Mouse (Mus musculus) hindbrain, embryonic 14.5 days (tissue): ENCODE data around the gene Cdc42ep4. TPM values are rescaled to one million over a fixed set of nuclear protein-coding genes. Genes with fewer than 3 reads are reported as not detected.

ENCODE experiments used
- ATAC-seq: fragments of 200-750 bp; cut with Nextera tagmentation; 2 replicates; pipeline ENCODE4 v1.8.0; 2017; ENCODE audit warnings: moderate number of reproducible peaks, mild to moderate bottlenecking, moderate TSS enrichment, moderate library complexity; ENCODE audit not compliant: low FRiP score
- DNase-seq: peaks from one replicate; pipeline ENCODE4 v3.0.0-alpha.2; 2015; ENCODE audit warnings: low spot score
- H3K27ac ChIP-seq: fragments of 300-500 bp; sonication (generic); 2 replicates; pipeline ENCODE4 v1.5.1; 2014; ENCODE audit warnings: mild to moderate bottlenecking, moderate library complexity
- H3K27me3 ChIP-seq: fragments of 300-500 bp; sonication (generic); 2 replicates; pipeline ENCODE4 v1.6.1; 2014; ENCODE audit warnings: mild to moderate bottlenecking, low read length, mixed read lengths; ENCODE audit not compliant: control insufficient read depth, insufficient read depth
- H3K36me3 ChIP-seq: fragments of 300-500 bp; sonication (generic); replicated peaks from 2 replicates; pipeline ENCODE4 v1.6.1; 2014; ENCODE audit not compliant: control insufficient read depth, insufficient read depth
- H3K4me1 ChIP-seq: fragments of 300-500 bp; sonication (generic); replicated peaks from 2 replicates; pipeline ENCODE4 v1.6.1; 2014; ENCODE audit warnings: antibody characterized with exemption, low read length, mixed read lengths; ENCODE audit not compliant: control insufficient read depth, insufficient read depth
- H3K4me2 ChIP-seq: fragments of 300-500 bp; sonication (generic); replicated peaks from 2 replicates; pipeline ENCODE4 v1.6.1; 2014; ENCODE audit warnings: mild to moderate bottlenecking, moderate library complexity
- H3K4me3 ChIP-seq: fragments of 300-500 bp; sonication (generic); replicated peaks from 2 replicates; pipeline ENCODE4 v1.5.1; 2014; ENCODE audit warnings: mild to moderate bottlenecking, low read length
- H3K9ac ChIP-seq: fragments of 300-500 bp; sonication (generic); 2 replicates; pipeline ENCODE4 v1.6.1; 2014
- H3K9me3 ChIP-seq: fragments of 300-500 bp; sonication (generic); 2 replicates; pipeline ENCODE4 v1.6.1; 2016; ENCODE audit warnings: low read length; ENCODE audit not compliant: control insufficient read depth
- WGBS: fragments of 180-500 bp; shearing (Covaris S2); extraction: QIAGEN DNeasy Blood & Tissue Kit; methylation state at CpG from one replicate; pipeline ENCODE4 v1.1.7; 2014; 5-methylcytosine and 5-hydroxymethylcytosine counted together
- polyA plus RNA-seq: library from polyadenylated mRNA; unstranded; fragments of >200 nt; fragmentation: Nextera tagmentation; extraction: Ambion mirVana; gene quantifications from 2 replicates; pipeline ENCODE4 v1.2.1, GENCODE M21; 2014

Gene Cdc42ep4
- polyA plus RNA-seq, 1 experiment from 2014 or later, result 42.0 TPM

- H3K4me3 ChIP-seq, result no peak overlapping the region
- H3K9ac ChIP-seq, result no peak overlapping the region
- no peak overlapping the region for H3K27ac ChIP-seq
- H3K4me1 ChIP-seq, result peaks cover 28% of the 10 kb centered on the region
- no peaks in the 10 kb centered on the region for H3K9me3 ChIP-seq
- no peaks in the 10 kb centered on the region for H3K27me3 ChIP-seq
- ATAC-seq (no peak), DNase-seq (no peak)
- WGBS, result 93% methylated on average over 10 of the region's 10 CpGs
- no peaks in the 10 kb centered on the region for H3K36me3 ChIP-seq
- H3K4me2 ChIP-seq, result no peak overlapping the region
These were observed 1.2 kb upstream of the Cdc42ep4 start for GRCm38 (mm10) chr11:113752685-113753430.

GRCm38 (mm10) chr11:113752158-113752661 is 529 bp upstream of the Cdc42ep4 start:
- Histone ChIP-seq H3K9ac (peak overlapping the region; percentile 93; the same call in 1 of the 2 replicates), H3K4me3 (peak overlapping the region; percentile 90), H3K4me2 (peak overlapping the region; percentile 77), H3K9me3 (no peaks in the 10 kb centered on the region), H3K27me3 (no peaks in the 10 kb centered on the region), H3K27ac (peak overlapping the region; percentile 94), H3K4me1 (peaks cover 34% of the 10 kb centered on the region), H3K36me3 (no peaks in the 10 kb centered on the region)
- ATAC-seq, result peak; percentile 2; the same call in 1 of the 2 replicates
- DNase-seq, result no peak
- 30% methylated on average over 15 of the region's 15 CpGs for WGBS

- peaks cover 38% of the 10 kb centered on the region for H3K4me1 ChIP-seq
- peak overlapping the region; percentile 90 for H3K4me3 ChIP-seq
- peak overlapping the region; percentile 77 for H3K4me2 ChIP-seq
- H3K27ac ChIP-seq, result peak overlapping the region; percentile 94
- ATAC-seq (peak; percentile 41), DNase-seq (peak; percentile 61)
- WGBS, result under 1% methylated on average over 67 of the region's 67 CpGs
- H3K27me3 ChIP-seq, result no peaks in the 10 kb centered on the region
- peak overlapping the region; percentile 93 for H3K9ac ChIP-seq
- H3K36me3 ChIP-seq, result no peaks in the 10 kb centered on the region
- no peaks in the 10 kb centered on the region for H3K9me3 ChIP-seq
These were observed 854 bp downstream of the Cdc42ep4 start for GRCm38 (mm10) chr11:113750571-113751483.

GRCm38 (mm10) chr11:113749749-113750351 is 1.8 kb downstream of the Cdc42ep4 start:
- ATAC-seq, result peak; percentile 44; the same call in 1 of the 2 replicates
- H3K27ac ChIP-seq, result peak overlapping the region; percentile 94
- peaks cover 38% of the 10 kb centered on the region for H3K4me1 ChIP-seq
- H3K9ac ChIP-seq, result peak overlapping the region; percentile 93
- H3K27me3 ChIP-seq, result no peaks in the 10 kb centered on the region
- peak overlapping the region; percentile 77 for H3K4me2 ChIP-seq
- peak; percentile 38 for DNase-seq
- H3K9me3 ChIP-seq, result no peaks in the 10 kb centered on the region
- 4% methylated on average over 9 of the region's 9 CpGs for WGBS
- H3K4me3 ChIP-seq, result peak overlapping the region; percentile 90
- no peaks in the 10 kb centered on the region for H3K36me3 ChIP-seq

DNA sequence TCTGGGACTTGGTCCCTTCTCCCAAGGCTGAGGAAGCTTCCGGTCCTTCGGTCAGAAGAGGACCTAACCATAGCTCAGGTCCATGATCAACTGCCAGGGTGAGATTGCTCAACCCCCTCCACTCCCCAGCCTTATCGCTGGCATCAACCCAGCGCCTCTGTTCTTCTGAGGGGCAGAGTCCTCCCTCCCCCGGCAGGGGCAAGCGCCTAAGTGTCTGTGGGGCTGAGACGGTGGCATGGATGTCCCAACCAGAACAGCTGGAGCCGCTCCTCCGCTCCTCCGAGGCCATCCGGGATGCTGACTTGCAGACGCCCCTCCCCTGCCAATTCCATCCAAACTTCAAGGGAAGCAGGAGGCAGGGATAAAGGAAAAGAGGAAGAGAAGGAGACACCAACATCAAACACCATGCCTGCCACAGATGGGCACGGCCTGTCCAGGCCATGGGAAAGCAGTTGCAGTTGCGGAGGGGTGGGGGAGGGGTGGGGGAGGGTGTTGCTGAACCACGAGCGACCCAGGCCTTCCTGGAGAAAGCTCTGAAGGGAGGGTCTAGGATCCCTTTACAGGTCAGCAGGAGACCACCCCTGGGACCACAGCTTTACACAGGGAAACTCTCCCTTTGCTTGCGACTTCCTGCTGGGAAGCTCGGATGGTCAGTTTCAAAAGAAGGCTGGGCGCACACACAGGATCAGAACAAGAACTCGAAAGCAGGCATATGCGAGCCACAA is 2.7 kb downstream of the Cdc42ep4 start:
- Histone ChIP-seq H3K27me3 (no peaks in the 10 kb centered on the region), H3K4me1 (peaks cover 38% of the 10 kb centered on the region), H3K36me3 (no peaks in the 10 kb centered on the region; the same call in 1 of the 2 replicates), H3K4me2 (peak overlapping the region; percentile 77), H3K9ac (peak overlapping the region; percentile 93), H3K9me3 (no peaks in the 10 kb centered on the region), H3K27ac (no peak overlapping the region), H3K4me3 (peak overlapping the region; percentile 90)
- ATAC-seq (no peak), DNase-seq (no peak)
- WGBS, result 10% methylated on average over 21 of the region's 21 CpGs

- no peaks in the 10 kb centered on the region for H3K9me3 ChIP-seq
- no peak for ATAC-seq
- H3K4me1 ChIP-seq, result peaks cover 38% of the 10 kb centered on the region
- no peaks in the 10 kb centered on the region for H3K27me3 ChIP-seq
- WGBS, result 84% methylated on average over 11 of the region's 11 CpGs
- H3K27ac ChIP-seq, result no peak overlapping the region
- H3K4me3 ChIP-seq, result no peak overlapping the region
- peak overlapping the region; percentile 77 for H3K4me2 ChIP-seq
- no peak for DNase-seq
- H3K9ac ChIP-seq, result no peak overlapping the region
- peaks cover 5% of the 10 kb centered on the region; the same call in 1 of the 2 replicates for H3K36me3 ChIP-seq
These were observed 3.8 kb downstream of the Cdc42ep4 start for GRCm38 (mm10) chr11:113747725-113748380.

DNA sequence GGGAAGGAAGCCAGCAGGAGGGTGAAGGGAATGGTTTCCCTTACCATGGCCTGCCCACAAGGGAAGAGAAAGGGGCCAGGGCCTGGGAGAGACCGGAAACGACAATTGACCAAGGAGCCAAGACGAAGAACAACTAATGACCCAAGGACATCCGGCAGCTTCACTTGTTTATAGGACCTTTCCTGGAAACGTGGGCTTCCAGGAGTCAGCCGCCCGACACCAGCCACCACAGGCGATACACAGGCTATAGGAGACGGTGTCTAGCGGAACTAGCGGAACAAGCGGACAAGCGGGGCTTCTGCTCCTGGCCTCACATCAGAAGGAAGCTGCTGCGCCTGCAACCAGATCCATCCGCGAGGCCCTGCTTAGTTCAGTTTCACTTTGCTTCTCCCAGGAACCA is 4.6 kb downstream of the Cdc42ep4 start:
- peak overlapping the region; percentile 11; the same call in 1 of the 2 replicates for H3K4me2 ChIP-seq
- peaks cover 37% of the 10 kb centered on the region for H3K4me1 ChIP-seq
- H3K36me3 ChIP-seq, result peaks cover 5% of the 10 kb centered on the region; the same call in 1 of the 2 replicates
- DNase-seq, result no peak
- no peak overlapping the region for H3K9ac ChIP-seq
- no peaks in the 10 kb centered on the region for H3K27me3 ChIP-seq
- no peak overlapping the region for H3K27ac ChIP-seq
- H3K4me3 ChIP-seq, result no peak overlapping the region
- 82% methylated on average over 16 of the region's 16 CpGs for WGBS
- H3K9me3 ChIP-seq, result no peaks in the 10 kb centered on the region
- no peak for ATAC-seq

- DNase-seq, result no peak
- Histone ChIP-seq H3K9me3 (no peaks in the 10 kb centered on the region), H3K9ac (no peak overlapping the region), H3K4me3 (no peak overlapping the region), H3K36me3 (peaks cover 5% of the 10 kb centered on the region; the same call in 1 of the 2 replicates), H3K27me3 (no peaks in the 10 kb centered on the region), H3K4me1 (peaks cover 34% of the 10 kb centered on the region), H3K27ac (no peak overlapping the region), H3K4me2 (no peak overlapping the region)
- no peak for ATAC-seq
- 76% methylated on average over 4 of the region's 4 CpGs for WGBS
These were observed 5.7 kb downstream of the Cdc42ep4 start for GRCm38 (mm10) chr11:113745961-113746360.
